Mouse (Mus musculus) forebrain, embryonic 16.5 days (tissue): Measurements from ENCODE around the gene Slc25a45. TPM values are rescaled to one million over a fixed set of nuclear protein-coding genes. Genes with fewer than 3 reads are reported as not detected.

Source experiments
- ATAC-seq: fragments of 200-750 bp; cut with Nextera tagmentation; 2 replicates; pipeline ENCODE4 v1.8.0; 2017; ENCODE audit warnings: mild to moderate bottlenecking, moderate library complexity
- H3K27ac ChIP-seq: fragments of 300-500 bp; sonication (generic); 2 replicates; pipeline ENCODE4 v1.5.1; 2014; ENCODE audit warnings: low read length, control low read depth
- H3K27me3 ChIP-seq: fragments of 300-500 bp; sonication (generic); replicated peaks from 2 replicates; pipeline ENCODE4 v1.6.1; 2014; ENCODE audit warnings: low read length; ENCODE audit not compliant: control insufficient read depth, insufficient read depth
- H3K36me3 ChIP-seq: fragments of 300-500 bp; sonication (generic); 2 replicates; pipeline ENCODE4 v1.6.1; 2014; ENCODE audit not compliant: control insufficient read depth, insufficient read depth
- H3K4me1 ChIP-seq: fragments of 300-500 bp; sonication (generic); replicated peaks from 2 replicates; pipeline ENCODE4 v1.6.1; 2014; ENCODE audit warnings: low read length; ENCODE audit not compliant: control insufficient read depth, insufficient read depth
- H3K4me2 ChIP-seq: fragments of 300-500 bp; sonication (generic); 2 replicates; pipeline ENCODE4 v1.6.1; 2014; ENCODE audit warnings: mild to moderate bottlenecking, low read length, control low read depth
- H3K4me3 ChIP-seq: fragments of 300-500 bp; sonication (generic); replicated peaks from 2 replicates; pipeline ENCODE4 v1.5.1; 2014; ENCODE audit warnings: mild to moderate bottlenecking, low read length, control low read depth
- H3K9ac ChIP-seq: fragments of 300-500 bp; sonication (generic); replicated peaks from 2 replicates; pipeline ENCODE4 v1.6.1; 2014; ENCODE audit warnings: low read depth, low read length, control low read depth
- H3K9me3 ChIP-seq: fragments of 300-500 bp; sonication (generic); 2 replicates; pipeline ENCODE4 v1.6.1; 2016; ENCODE audit warnings: low read length; ENCODE audit not compliant: control insufficient read depth
- WGBS: fragments of 180-500 bp; shearing (Covaris S2); extraction: QIAGEN DNeasy Blood & Tissue Kit; methylation state at CpG from one replicate; pipeline ENCODE4 v1.1.7; 2014; 5-methylcytosine and 5-hydroxymethylcytosine counted together
- polyA plus RNA-seq: library from polyadenylated mRNA; unstranded; fragments of >200 nt; fragmentation: Nextera tagmentation; extraction: Ambion mirVana; gene quantifications from 2 replicates; pipeline ENCODE4 v1.2.1, GENCODE M21; 2015

Gene Slc25a45
- polyA plus RNA-seq: 1.5 and 2.0 TPM in 2 replicates

DNA sequence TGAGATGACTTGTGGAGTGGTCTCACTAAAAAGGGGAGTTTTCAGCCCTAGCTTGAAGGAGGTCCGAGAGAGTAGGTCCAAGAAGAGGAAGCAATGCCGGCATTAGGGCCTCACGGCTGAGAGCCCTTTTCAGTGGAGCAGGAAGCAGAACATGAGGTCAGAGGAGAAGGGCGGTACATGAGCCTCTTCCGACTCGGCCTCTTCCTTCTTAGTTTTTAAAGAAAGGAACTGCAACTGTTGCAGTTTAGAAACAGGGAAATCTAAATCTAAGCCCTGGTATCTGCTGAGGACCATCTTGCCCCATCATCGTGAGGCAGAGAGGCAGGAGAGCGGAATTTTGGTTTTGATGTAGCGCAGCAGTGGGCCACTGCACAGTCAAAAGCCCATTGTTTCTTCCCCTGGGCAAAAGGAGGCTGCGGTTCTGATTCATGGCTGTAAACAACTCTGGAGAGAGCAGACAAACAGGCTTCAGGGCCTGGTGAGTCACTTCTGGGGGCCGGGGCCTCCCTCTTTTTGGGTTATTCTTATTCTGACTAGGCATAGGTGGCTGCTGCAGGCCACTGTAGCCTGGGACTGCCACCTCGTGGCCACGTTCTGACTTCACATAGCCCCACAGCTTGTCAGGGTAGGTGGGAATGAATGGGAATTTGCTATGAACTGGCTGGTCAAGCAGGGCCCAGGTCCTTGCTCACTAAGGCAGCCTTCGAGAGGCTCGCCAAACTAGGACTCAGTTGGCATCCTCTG is at the start of gene Slc25a45:
TSS of gene Slc25a45 (plus strand) at position 191 of the 744 bp plus-strand sequence.
- ATAC-seq: peak; percentile 36; the same call in 1 of the 2 replicates

DNA sequence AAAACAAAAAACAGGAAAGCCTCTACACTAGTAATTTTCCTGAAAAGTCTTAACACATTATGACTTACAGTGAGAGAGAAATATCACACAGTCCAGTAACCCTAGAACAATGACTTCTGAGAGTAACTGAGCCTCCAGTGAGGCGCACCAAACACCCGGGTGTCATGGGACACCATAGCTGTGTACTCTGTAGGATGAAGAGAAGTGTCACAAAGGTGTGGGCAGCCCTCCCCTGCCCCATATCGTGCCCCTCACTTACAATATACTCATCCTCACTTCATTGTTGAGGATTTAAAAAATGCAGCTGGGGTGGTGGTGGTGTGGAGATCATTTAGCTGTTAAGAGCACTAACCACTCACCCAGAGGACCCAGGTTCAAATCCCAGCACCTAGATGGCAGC is 49.5 kb upstream of the Slc25a45 start:
- H3K9ac ChIP-seq: no peak overlapping the region
- no peak overlapping the region for H3K4me3 ChIP-seq
- 82% methylated on average over 3 of the region's 3 CpGs for WGBS
- no peaks in the 10 kb centered on the region for H3K36me3 ChIP-seq
- no peaks in the 10 kb centered on the region for H3K27me3 ChIP-seq
- H3K9me3 ChIP-seq: no peaks in the 10 kb centered on the region
- no peak overlapping the region for H3K27ac ChIP-seq
- no peak for ATAC-seq
- H3K4me2 ChIP-seq: no peak overlapping the region
- peaks cover 4% of the 10 kb centered on the region for H3K4me1 ChIP-seq

More for the DNA sequence above, at the start of gene Slc25a45:
- Histone ChIP-seq H3K4me1 (peaks cover 15% of the 10 kb centered on the region), H3K9me3 (no peaks in the 10 kb centered on the region), H3K27me3 (no peaks in the 10 kb centered on the region), H3K4me2 (no peak within 1 kb of the TSS), H3K36me3 (no peaks in the 10 kb centered on the region), H3K27ac (0 out of 2 replicates have a peak within 1 kb of the TSS, but pooled peaks have one; percentile 29), H3K9ac (peak within 1 kb of the TSS; percentile 44), H3K4me3 (no peak within 1 kb of the TSS)
- 43% methylated on average over 15 of the region's 15 CpGs for WGBS

DNA sequence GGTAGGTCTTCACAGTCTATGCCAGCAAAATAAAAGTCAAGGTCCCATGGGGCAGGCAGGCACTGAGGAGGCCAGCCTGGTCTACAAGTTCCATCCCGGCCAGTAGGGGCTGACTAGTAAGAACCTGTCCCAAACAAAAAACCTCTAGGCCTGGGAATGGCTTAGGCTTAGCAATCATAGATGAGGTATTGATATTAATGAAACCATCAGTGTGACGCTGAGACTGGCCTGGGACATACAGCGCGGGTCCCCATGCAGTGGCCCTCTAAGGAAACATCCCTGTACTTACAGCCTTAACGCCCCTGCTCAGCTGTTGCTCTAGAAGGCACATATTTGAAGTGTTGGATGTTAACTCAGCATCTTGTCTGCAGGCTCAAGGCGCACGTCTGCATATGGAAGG is 48.7 kb upstream of the Slc25a45 start:
- no peaks in the 10 kb centered on the region for H3K27me3 ChIP-seq
- no peaks in the 10 kb centered on the region; the same call in 1 of the 2 replicates for H3K4me1 ChIP-seq
- H3K4me2 ChIP-seq: no peak overlapping the region
- ATAC-seq: no peak
- H3K27ac ChIP-seq: no peak overlapping the region
- no peaks in the 10 kb centered on the region for H3K9me3 ChIP-seq
- no peak overlapping the region for H3K9ac ChIP-seq
- WGBS: 90% methylated on average over 7 of the region's 7 CpGs
- H3K36me3 ChIP-seq: no peaks in the 10 kb centered on the region
- H3K4me3 ChIP-seq: no peak overlapping the region

DNA sequence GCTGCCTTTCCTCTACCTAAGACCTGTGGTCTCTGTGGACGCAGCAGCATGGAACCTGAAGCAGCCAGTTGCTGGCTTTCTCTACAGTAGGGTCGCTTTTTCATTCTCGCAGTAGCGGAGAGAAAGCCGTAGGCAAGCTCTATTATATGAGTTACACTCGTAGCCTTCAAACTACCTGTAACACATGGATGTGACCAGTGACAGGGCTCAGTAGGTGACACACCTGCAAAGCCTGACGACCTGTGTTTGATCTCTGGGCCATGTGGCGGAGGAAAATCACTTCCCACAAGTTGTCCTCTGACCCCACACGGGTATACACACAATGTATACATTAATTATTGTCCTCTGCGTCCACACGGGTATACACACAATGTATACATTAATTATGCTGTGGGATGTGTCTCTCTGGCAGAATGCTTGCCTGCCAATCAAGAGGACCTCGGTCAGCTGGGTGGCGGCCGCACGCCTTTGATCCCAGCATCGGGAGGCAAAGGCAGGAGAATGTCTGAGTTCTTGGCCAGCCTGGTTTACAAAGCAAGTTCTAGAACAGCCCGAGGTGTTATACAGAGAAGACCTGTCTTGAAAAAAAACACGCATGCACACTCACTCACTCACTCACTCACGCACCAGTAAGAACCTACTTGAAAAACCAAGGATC is 47.5 kb upstream of the Slc25a45 start:
- no peaks in the 10 kb centered on the region for H3K27me3 ChIP-seq
- H3K9me3 ChIP-seq: no peaks in the 10 kb centered on the region
- no peaks in the 10 kb centered on the region for H3K36me3 ChIP-seq
- H3K4me1 ChIP-seq: no peaks in the 10 kb centered on the region; the same call in 1 of the 2 replicates
- H3K4me2 ChIP-seq: no peak overlapping the region
- no peak overlapping the region for H3K4me3 ChIP-seq
- no peak for ATAC-seq
- no peak overlapping the region for H3K27ac ChIP-seq
- H3K9ac ChIP-seq: no peak overlapping the region
- WGBS: 76% methylated on average over 19 of the region's 19 CpGs

DNA sequence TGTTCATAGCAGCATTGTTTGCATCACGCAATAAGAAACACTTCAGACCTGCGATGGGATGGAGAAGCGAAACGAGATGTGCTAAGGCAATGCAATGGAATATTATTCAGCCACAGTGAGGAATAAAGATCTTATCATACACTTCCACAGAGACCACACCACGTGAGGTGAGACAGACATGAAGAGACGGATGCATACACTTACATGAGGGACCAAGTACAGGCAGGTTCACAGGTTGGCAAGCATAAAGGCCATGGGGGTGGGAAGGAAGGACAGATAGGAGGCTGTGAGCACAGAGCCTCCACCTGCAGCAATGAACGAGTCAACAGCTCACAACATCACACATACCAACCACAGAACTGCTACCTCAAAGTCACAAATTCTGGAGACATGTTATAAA is 46.8 kb upstream of the Slc25a45 start:
- no peak overlapping the region for H3K27ac ChIP-seq
- no peaks in the 10 kb centered on the region for H3K27me3 ChIP-seq
- no peak overlapping the region for H3K4me2 ChIP-seq
- H3K4me3 ChIP-seq: no peak overlapping the region
- H3K4me1 ChIP-seq: no peaks in the 10 kb centered on the region; the same call in 1 of the 2 replicates
- no peaks in the 10 kb centered on the region for H3K9me3 ChIP-seq
- 88% methylated on average over 7 of the region's 7 CpGs for WGBS
- ATAC-seq: no peak
- no peak overlapping the region for H3K9ac ChIP-seq
- no peaks in the 10 kb centered on the region for H3K36me3 ChIP-seq

DNA sequence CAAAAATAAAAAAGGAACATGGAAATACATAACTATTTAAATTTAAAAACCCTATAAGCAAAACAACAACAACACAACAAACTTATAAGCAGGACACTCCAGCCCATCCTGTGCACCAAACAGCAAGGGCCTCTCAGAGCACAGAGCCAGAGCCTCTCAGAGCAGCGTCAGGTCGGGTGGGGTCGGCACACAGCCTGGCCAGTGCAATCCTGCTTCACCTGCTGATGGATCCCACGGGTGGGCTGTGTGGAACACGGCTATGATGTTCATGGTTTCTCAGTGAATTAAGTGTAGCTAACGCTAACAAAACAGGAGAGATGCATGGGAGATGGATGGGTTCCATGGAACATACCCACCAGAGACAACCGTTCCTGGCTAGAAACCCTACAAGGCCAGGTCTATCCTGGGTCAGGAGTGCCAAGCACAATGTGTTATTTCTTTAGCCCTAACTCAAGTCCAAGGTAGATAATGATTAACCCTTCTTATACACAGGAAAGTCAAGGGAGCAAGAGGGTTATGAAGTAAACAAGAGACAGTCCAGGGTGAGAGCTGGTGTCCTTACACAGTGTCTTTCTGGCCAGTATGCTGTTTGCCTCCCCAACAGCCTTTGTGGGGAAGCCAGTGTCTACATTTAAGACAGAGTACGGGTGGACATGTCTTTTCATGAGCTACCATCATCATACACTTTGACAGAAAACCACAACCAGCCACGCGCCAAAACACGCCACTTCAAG is 46.2 kb upstream of the Slc25a45 start:
- Histone ChIP-seq H3K27ac (no peak overlapping the region), H3K4me3 (no peak overlapping the region), H3K4me2 (no peak overlapping the region), H3K9me3 (no peaks in the 10 kb centered on the region), H3K9ac (no peak overlapping the region), H3K4me1 (no peaks in the 10 kb centered on the region; the same call in 1 of the 2 replicates), H3K36me3 (no peaks in the 10 kb centered on the region), H3K27me3 (no peaks in the 10 kb centered on the region)
- WGBS: 91% methylated on average over 11 of the region's 11 CpGs
- no peak for ATAC-seq

DNA sequence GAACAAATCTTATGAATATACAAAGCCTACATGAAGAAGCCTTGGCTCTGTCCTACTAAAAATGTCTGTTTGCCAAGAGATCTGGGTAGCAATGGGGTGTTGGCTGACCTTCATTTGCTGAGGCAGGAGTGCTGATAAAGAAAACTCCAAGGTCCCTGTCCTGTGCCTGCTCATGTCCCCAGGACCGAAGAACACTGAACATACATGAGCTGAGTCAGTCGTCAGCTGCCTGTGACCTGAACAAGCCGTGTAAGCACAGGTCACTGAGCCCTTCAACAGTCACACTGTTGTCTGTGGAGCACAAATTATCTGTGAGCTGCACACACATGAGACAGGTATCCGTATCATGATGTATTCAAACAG is 45.7 kb upstream of the Slc25a45 start:
- Histone ChIP-seq H3K4me1 (no peaks in the 10 kb centered on the region; the same call in 1 of the 2 replicates), H3K9ac (no peak overlapping the region), H3K9me3 (no peaks in the 10 kb centered on the region), H3K4me2 (no peak overlapping the region), H3K36me3 (no peaks in the 10 kb centered on the region), H3K27me3 (no peaks in the 10 kb centered on the region), H3K27ac (no peak overlapping the region), H3K4me3 (no peak overlapping the region)
- no peak for ATAC-seq
- WGBS: 92% methylated on average over 4 of the region's 4 CpGs

DNA sequence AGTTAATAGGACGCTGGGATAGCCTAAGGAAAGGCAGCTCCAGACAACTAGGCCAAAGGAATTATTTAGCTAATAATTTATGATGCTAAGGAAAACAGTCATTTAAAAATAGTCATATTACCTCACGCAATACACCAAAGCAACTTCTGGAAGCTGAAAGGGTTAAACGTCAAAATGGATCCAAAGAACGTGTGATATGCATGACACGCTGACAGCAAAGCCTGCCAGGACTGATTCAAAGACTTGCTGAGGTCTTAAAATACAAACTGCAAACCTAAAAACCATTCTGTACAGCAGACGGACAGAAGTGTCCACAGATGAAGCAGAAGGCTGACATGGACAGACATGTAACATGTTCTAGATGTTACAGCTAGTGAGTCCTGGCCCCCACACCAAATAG is 45.3 kb upstream of the Slc25a45 start:
- Histone ChIP-seq H3K9ac (no peak overlapping the region), H3K4me3 (no peak overlapping the region), H3K4me1 (no peaks in the 10 kb centered on the region; the same call in 1 of the 2 replicates), H3K27ac (no peak overlapping the region), H3K36me3 (no peaks in the 10 kb centered on the region), H3K27me3 (no peaks in the 10 kb centered on the region), H3K9me3 (no peaks in the 10 kb centered on the region), H3K4me2 (no peak overlapping the region)
- 67% methylated on average over 6 of the region's 6 CpGs for WGBS
- ATAC-seq: no peak
